Mouse (Mus musculus) lung, embryonic 15.5 days (tissue): ENCODE measurements around the gene Gm49358. TPM values are rescaled to one million over a fixed set of nuclear protein-coding genes. Genes with fewer than 3 reads are reported as not detected.

ENCODE experiments used
- ATAC-seq: fragments of 200-750 bp; cut with Nextera tagmentation; 2 replicates; pipeline ENCODE4 v1.8.0; 2017; ENCODE audit warnings: moderate number of reproducible peaks, borderline replicate concordance; ENCODE audit not compliant: low FRiP score, low TSS enrichment; ENCODE audit errors: extremely low read depth
- H3K27ac ChIP-seq: fragments of 300-500 bp; sonication (generic); 2 replicates; pipeline ENCODE4 v1.5.1; 2015; ENCODE audit warnings: moderate library complexity, mild to moderate bottlenecking, inconsistent platforms
- H3K27me3 ChIP-seq: fragments of 300-500 bp; sonication (generic); 2 replicates; pipeline ENCODE4 v1.6.1; 2015; ENCODE audit warnings: inconsistent platforms
- H3K36me3 ChIP-seq: fragments of 300-500 bp; sonication (generic); 2 replicates; pipeline ENCODE4 v1.6.1; 2015; ENCODE audit warnings: inconsistent platforms
- H3K4me1 ChIP-seq: fragments of 300-500 bp; sonication (generic); 2 replicates; pipeline ENCODE4 v1.6.1; 2015; ENCODE audit warnings: inconsistent platforms
- H3K4me2 ChIP-seq: fragments of 300-500 bp; sonication (generic); 2 replicates; pipeline ENCODE4 v1.6.1; 2015; ENCODE audit warnings: inconsistent platforms, mild to moderate bottlenecking, moderate library complexity
- H3K4me3 ChIP-seq: fragments of 300-500 bp; sonication (generic); 2 replicates; pipeline ENCODE4 v1.5.1; 2015; ENCODE audit warnings: mild to moderate bottlenecking, inconsistent platforms
- H3K9ac ChIP-seq: fragments of 300-500 bp; sonication (generic); 2 replicates; pipeline ENCODE4 v1.6.1; 2015; ENCODE audit warnings: inconsistent platforms
- H3K9me3 ChIP-seq: fragments of 300-500 bp; sonication (generic); 2 replicates; pipeline ENCODE4 v1.6.1; 2016; ENCODE audit warnings: inconsistent platforms
- WGBS: fragments of 180-500 bp; shearing (Covaris S2); methylation state at CpG from one replicate; pipeline ENCODE4 v1.1.7; 2015; 5-methylcytosine and 5-hydroxymethylcytosine counted together
- polyA plus RNA-seq: library from polyadenylated mRNA; unstranded; fragments of >200 nt; fragmentation: Nextera tagmentation; extraction: Ambion mirVana; gene quantifications from 2 replicates; pipeline ENCODE4 v1.2.1, GENCODE M21; 2015

The Gm49358 gene
- polyA plus RNA-seq, 1 experiment from 2014 or later, result not detected

- H3K4me1 ChIP-seq, result peaks cover 25% of the 10 kb centered on the region
- H3K27ac ChIP-seq, result peak overlapping the region; percentile 42; the same call in 1 of the 2 replicates
- H3K27me3 ChIP-seq, result no peaks in the 10 kb centered on the region
- peak; percentile 17; the same call in 1 of the 2 replicates for ATAC-seq
- H3K4me3 ChIP-seq, result peak overlapping the region; percentile 61
- WGBS, result under 1% methylated on average over 58 of the region's 58 CpGs
- peak overlapping the region; percentile 96 for H3K4me2 ChIP-seq
- no peaks in the 10 kb centered on the region for H3K9me3 ChIP-seq
- H3K9ac ChIP-seq, result peak overlapping the region; percentile 66
- H3K36me3 ChIP-seq, result no peaks in the 10 kb centered on the region
These were observed 15.5 kb downstream of the Gm49358 start for GRCm38 (mm10) chr10:86779117-86779755.

GRCm38 (mm10) chr10:86779816-86780500, 16.2 kb downstream of the Gm49358 start:
- Histone ChIP-seq H3K9ac (peak overlapping the region; percentile 66), H3K27ac (no peak overlapping the region), H3K27me3 (no peaks in the 10 kb centered on the region), H3K4me1 (peaks cover 25% of the 10 kb centered on the region), H3K36me3 (no peaks in the 10 kb centered on the region), H3K4me3 (peak overlapping the region; percentile 61), H3K9me3 (no peaks in the 10 kb centered on the region), H3K4me2 (peak overlapping the region; percentile 96)
- ATAC-seq, result no peak
- 20% methylated on average over 12 of the region's 12 CpGs for WGBS

GRCm38 (mm10) chr10:86781641-86782040, 17.9 kb downstream of the Gm49358 start:
- H3K27ac ChIP-seq, result no peak overlapping the region
- ATAC-seq, result no peak
- H3K9ac ChIP-seq, result no peak overlapping the region
- H3K27me3 ChIP-seq, result no peaks in the 10 kb centered on the region
- H3K4me1 ChIP-seq, result peaks cover 25% of the 10 kb centered on the region
- no peaks in the 10 kb centered on the region for H3K9me3 ChIP-seq
- no peak overlapping the region for H3K4me2 ChIP-seq
- no peaks in the 10 kb centered on the region for H3K36me3 ChIP-seq
- no peak overlapping the region for H3K4me3 ChIP-seq
- 45% methylated on average over 5 of the region's 5 CpGs for WGBS

GRCm38 (mm10) chr10:86782656-86783055, 18.9 kb downstream of the Gm49358 start:
- WGBS, result 64% methylated on average over 5 of the region's 5 CpGs
- Histone ChIP-seq H3K4me2 (no peak overlapping the region), H3K9ac (no peak overlapping the region), H3K27ac (no peak overlapping the region), H3K27me3 (no peaks in the 10 kb centered on the region), H3K4me3 (no peak overlapping the region), H3K4me1 (peaks cover 22% of the 10 kb centered on the region), H3K36me3 (no peaks in the 10 kb centered on the region), H3K9me3 (no peaks in the 10 kb centered on the region)
- ATAC-seq, result no peak

- Histone ChIP-seq H3K27me3 (no peaks in the 10 kb centered on the region), H3K9ac (no peak overlapping the region), H3K4me1 (peaks cover 24% of the 10 kb centered on the region), H3K27ac (no peak overlapping the region), H3K4me2 (no peak overlapping the region), H3K4me3 (no peak overlapping the region), H3K36me3 (no peaks in the 10 kb centered on the region), H3K9me3 (no peaks in the 10 kb centered on the region)
- no peak for ATAC-seq
- 64% methylated on average over 5 of the region's 5 CpGs for whole genome bisulfite sequencing
These were observed 19.8 kb downstream of the Gm49358 start for GRCm38 (mm10) chr10:86783561-86783960.

GRCm38 (mm10) chr10:86784126-86784675, 20.4 kb downstream of the Gm49358 start:
- no peak overlapping the region for H3K4me3 ChIP-seq
- H3K9ac ChIP-seq, result no peak overlapping the region
- H3K4me1 ChIP-seq, result peaks cover 24% of the 10 kb centered on the region
- H3K27me3 ChIP-seq, result no peaks in the 10 kb centered on the region
- no peak for ATAC-seq
- no peak overlapping the region for H3K27ac ChIP-seq
- H3K4me2 ChIP-seq, result no peak overlapping the region
- H3K36me3 ChIP-seq, result no peaks in the 10 kb centered on the region
- no peaks in the 10 kb centered on the region for H3K9me3 ChIP-seq
- 79% methylated on average over 5 of the region's 5 CpGs for WGBS

GRCm38 (mm10) chr10:86785396-86785795, 21.6 kb downstream of the Gm49358 start:
- Histone ChIP-seq H3K9me3 (no peaks in the 10 kb centered on the region), H3K27ac (no peak overlapping the region), H3K27me3 (no peaks in the 10 kb centered on the region), H3K4me2 (no peak overlapping the region), H3K9ac (no peak overlapping the region), H3K4me3 (no peak overlapping the region), H3K36me3 (no peaks in the 10 kb centered on the region), H3K4me1 (peaks cover 13% of the 10 kb centered on the region)
- ATAC-seq, result no peak
- WGBS, result 60% methylated on average over 2 of the region's 2 CpGs

- Histone ChIP-seq H3K9me3 (no peaks in the 10 kb centered on the region), H3K27me3 (no peaks in the 10 kb centered on the region), H3K4me2 (no peak overlapping the region), H3K9ac (no peak overlapping the region), H3K4me3 (no peak overlapping the region), H3K36me3 (no peaks in the 10 kb centered on the region), H3K4me1 (peaks cover 13% of the 10 kb centered on the region), H3K27ac (no peak overlapping the region)
- 92% methylated on average over 5 of the region's 5 CpGs for WGBS
- ATAC-seq, result no peak
These were observed 22.3 kb downstream of the Gm49358 start for GRCm38 (mm10) chr10:86786083-86786482.

- H3K9ac ChIP-seq, result no peak overlapping the region
- no peak; the same call in 1 of the 2 replicates for ATAC-seq
These were observed 24.4 kb downstream of the Gm49358 start for GRCm38 (mm10) chr10:86788193-86788592.

GRCm38 (mm10) chr10:86789146-86789672, 25.4 kb downstream of the Gm49358 start:
- ATAC-seq, result no peak
- H3K27ac ChIP-seq, result no peak overlapping the region
- H3K9me3 ChIP-seq, result no peaks in the 10 kb centered on the region
- H3K4me3 ChIP-seq, result no peak overlapping the region
- peaks cover 24% of the 10 kb centered on the region for H3K4me1 ChIP-seq
- H3K36me3 ChIP-seq, result no peaks in the 10 kb centered on the region
- WGBS, result 87% methylated on average over 7 of the region's 7 CpGs
- no peaks in the 10 kb centered on the region for H3K27me3 ChIP-seq
- H3K9ac ChIP-seq, result no peak overlapping the region
- no peak overlapping the region for H3K4me2 ChIP-seq

More at GRCm38 (mm10) chr10:86788193-86788592, 24.4 kb downstream of the Gm49358 start:
- Histone ChIP-seq H3K4me2 (no peak overlapping the region), H3K27me3 (no peaks in the 10 kb centered on the region), H3K9me3 (no peaks in the 10 kb centered on the region), H3K4me1 (peaks cover 21% of the 10 kb centered on the region), H3K27ac (no peak overlapping the region), H3K4me3 (no peak overlapping the region), H3K36me3 (no peaks in the 10 kb centered on the region)
- WGBS, result 41% methylated on average over 5 of the region's 5 CpGs

GRCm38 (mm10) chr10:86791507-86792184, 27.9 kb downstream of the Gm49358 start:
- Histone ChIP-seq H3K36me3 (no peaks in the 10 kb centered on the region), H3K4me3 (no peak overlapping the region), H3K9ac (no peak overlapping the region), H3K27me3 (no peaks in the 10 kb centered on the region), H3K4me2 (no peak overlapping the region), H3K4me1 (peaks cover 24% of the 10 kb centered on the region), H3K27ac (0 out of 2 replicates have a peak overlapping the region, but pooled peaks have one; percentile 26), H3K9me3 (no peaks in the 10 kb centered on the region)
- ATAC-seq, result no peak
- 46% methylated on average over 7 of the region's 7 CpGs for WGBS
